Mouse (Mus musculus): ENCODE data around the gene Prr5l. TPM values are rescaled to one million over a fixed set of nuclear protein-coding genes. Genes with fewer than 3 reads are reported as not detected.

The Prr5l gene
- 2.3 and 2.8 TPM in 2 replicates for polyA plus RNA-seq (2015; fragmentation: Nextera tagmentation; extraction: Ambion mirVana)

DNA sequence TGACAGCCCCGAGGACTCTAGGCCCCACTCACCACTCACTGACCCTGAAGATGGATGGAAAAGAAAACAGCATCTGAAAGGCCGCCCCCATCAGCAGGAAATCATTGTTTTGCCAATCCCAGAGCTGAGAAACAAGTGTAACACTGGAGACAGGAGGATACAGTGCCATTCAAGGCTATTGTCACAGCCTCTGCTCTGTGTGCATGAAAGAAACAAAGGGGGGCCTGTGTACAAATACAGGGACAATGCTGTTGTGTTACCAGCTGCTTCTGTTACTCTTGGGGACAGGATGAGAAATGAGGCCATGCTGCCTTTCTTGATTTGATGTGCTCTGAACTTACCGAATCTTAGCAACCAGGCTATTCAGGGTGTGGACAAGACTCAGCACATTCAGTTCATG lies at the start of gene Prr5l:
Prr5l (minus strand) TSS at position 30 of the 400 bp plus-strand sequence.

DNA sequence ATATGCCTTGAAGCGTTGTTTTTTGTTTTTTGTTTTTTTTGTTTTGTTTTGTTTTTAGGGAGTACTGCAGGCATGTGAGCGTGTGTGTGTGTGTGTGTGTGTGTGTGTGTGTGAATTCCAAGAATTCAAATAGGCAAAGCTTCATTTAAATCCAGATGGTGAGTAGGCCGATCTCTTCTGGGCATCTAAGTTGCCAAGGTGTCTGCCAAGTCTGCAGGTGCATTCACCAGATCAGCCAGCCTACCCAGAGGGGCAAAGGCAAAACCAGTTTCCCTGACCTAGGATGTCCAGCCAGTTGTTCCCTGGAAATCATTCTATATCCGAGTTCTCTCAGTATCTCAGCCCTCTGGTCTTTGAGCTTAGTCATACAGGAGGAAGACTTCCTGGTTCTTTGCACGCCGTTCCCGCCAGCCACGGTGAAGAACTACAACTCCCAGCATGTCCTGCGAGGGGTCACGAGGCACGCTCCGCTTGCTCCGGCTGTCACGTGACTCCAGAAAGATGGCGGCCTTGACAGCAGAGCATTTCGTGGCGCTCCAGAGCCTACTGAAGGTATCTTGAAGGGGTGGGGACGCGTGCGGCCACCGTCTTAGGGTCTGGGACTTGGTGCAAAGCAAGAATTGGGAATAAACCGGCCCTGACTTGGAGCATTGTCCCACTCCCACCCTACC lies 3.1 kb upstream of the Prr5l start, which contains the start of gene Commd9:
Commd9 (plus strand) TSS at position 480 of the 671 bp plus-strand sequence.

DNA sequence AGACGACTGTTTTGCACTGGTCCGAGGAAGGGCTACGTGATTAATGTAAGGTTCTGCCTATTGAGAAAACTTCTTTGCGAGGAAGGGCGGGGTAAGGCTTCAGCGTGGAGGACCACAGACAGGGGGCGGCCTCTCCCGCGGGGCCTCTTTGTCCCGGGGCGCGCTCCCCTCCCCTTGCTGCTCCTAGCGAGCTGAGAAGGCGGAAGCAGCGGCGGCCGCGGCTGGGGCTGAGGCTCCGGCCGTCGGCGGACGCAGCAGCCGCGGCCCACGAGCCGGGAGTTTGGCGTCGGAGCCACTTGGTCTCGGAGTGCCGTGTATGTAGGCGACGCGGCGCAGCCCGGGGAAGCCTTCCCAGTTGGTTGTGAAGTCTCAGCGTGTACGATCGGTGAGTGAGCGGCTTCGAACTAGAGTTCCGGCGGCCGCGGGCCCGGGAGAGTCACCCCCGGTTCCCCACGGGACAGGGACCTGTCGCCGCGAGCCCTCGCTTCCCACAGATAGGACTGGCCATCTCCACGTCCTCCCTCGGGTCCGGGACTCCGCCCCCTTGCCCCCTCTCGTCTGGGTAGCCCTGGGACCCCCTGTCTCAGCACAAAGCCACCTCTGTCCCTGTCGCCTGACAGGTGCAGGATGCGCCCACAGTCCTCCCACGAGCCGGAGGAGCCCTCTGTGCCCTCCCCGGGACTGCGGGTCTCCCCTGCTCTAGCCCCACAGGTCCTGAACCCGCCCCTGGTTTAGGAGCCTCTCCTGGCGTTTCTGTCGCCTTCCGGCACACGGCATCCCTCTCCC lies 204.4 kb downstream of the Prr5l start, which contains the start of gene Traf6:
Traf6 (plus strand) TSS at position 194 of the 786 bp plus-strand sequence.

Other genes starting within 250 kb of the Prr5l start
- not detected in 2 replicates for gene Rag1, start 233.5 kb downstream of the Prr5l start, polyA plus RNA-seq (2015; fragmentation: Nextera tagmentation; extraction: Ambion mirVana)
- 69.5 and 76.4 TPM in 2 replicates for gene B230118H07Rik, start 233.5 kb downstream of the Prr5l start, polyA plus RNA-seq (2015; fragmentation: Nextera tagmentation; extraction: Ambion mirVana)
- 4.0 and 4.8 TPM in 2 replicates for gene Traf6, start 204.6 kb downstream of the Prr5l start, polyA plus RNA-seq (2015; fragmentation: Nextera tagmentation; extraction: Ambion mirVana)
- 32.9 and 37.4 TPM in 2 replicates for gene Commd9, start 3.2 kb upstream of the Prr5l start, polyA plus RNA-seq (2015; fragmentation: Nextera tagmentation; extraction: Ambion mirVana)

All from urinary bladder, postnatal 0 days (tissue).